In genomic region chr5:24486097-24486496, GRCm38 (mm10) we compare ENCODE assay signal across 9 mouse cellular contexts. TPM values are rescaled to one million over a fixed set of nuclear protein-coding genes. Genes with fewer than 3 reads are reported as not detected.
DNase-seq lines count a peak whose midpoint lies in the region; ATAC-seq and TF ChIP-seq lines count a peak whose summit lies in the region.
"Had no signal": no experiment of that assay in that cellular context is flagged by ENCODE, and none has a peak within 500 bp of the region (broad histone marks: within the 10 kb centered on the region; RNA-seq: fewer than 3 reads in every experiment).

No protein-coding gene starts in this region.

- H3K27me3 ChIP-seq in Patski = no peaks in the 10 kb centered on the region
- no peaks in the 10 kb centered on the region for H3K27me3 ChIP-seq in liver, embryonic 13.5 days

- in situ Hi-C loops in Patski (cut with MboI; ENCODE audit: low pct_unique_long_range_greater_than_20kb) = no loop called here

- H3K9me3 ChIP-seq in liver, embryonic 13.5 days (replicated peaks) = no peaks in the 10 kb centered on the region
- H3K9me3 ChIP-seq: heart, embryonic 13.5 days had no signal

- ATAC-seq in Patski = peak; percentile 44
- no peak for ATAC-seq in liver, embryonic 13.5 days (ENCODE audit: low read depth)

- 5% methylated on average over 8 of the region's 8 CpGs for WGBS in liver, embryonic 13.5 days (ENCODE audit: insufficient replicate concordance)

- peak; percentile 79 for DNase-seq in 416B (ENCODE audit: low read depth)
- DNase-seq in Patski (ENCODE audit: low read depth, low spot score) = no peak
- peak; percentile 96 to 98 for DNase-seq in cerebellum, postnatal 10 days
- peak; percentile 88 to 89 for DNase-seq in frontal cortex, postnatal 36 days (ENCODE audit: low spot score in 2 of 2)
- peak; percentile 92 for DNase-seq in kidney, adult 9 months
- DNase-seq in liver, embryonic 13.5 days = peak; percentile 61
- peak; percentile 61 for DNase-seq in ovary, postnatal 10 days (ENCODE audit: low spot score)
- peak; percentile 29 to 83 for DNase-seq in thymus, postnatal 10 days (ENCODE audit: low spot score in 2 of 2)

- H3K4me1 ChIP-seq in liver, embryonic 13.5 days (replicated peaks) = peaks cover 29% of the 10 kb centered on the region

- H3K4me2 ChIP-seq in liver, embryonic 13.5 days = no peak overlapping the region
- H3K4me2 ChIP-seq: heart, embryonic 13.5 days had no signal

- H3K9ac ChIP-seq in liver, embryonic 13.5 days = no peak overlapping the region
- H3K9ac ChIP-seq: heart, embryonic 13.5 days had no signal

- CTCF ChIA-PET in Patski (lab: Charles Lee) = interaction anchor here (0.6 to 2.1 kb wide), 14 partner anchors 10 to 92 kb away, joined by 3 to 11 read pairs (median 3); partner anchors contain the start of genes Abcb8, Fastk and Tmub1

- H3K4me3 ChIP-seq in liver, embryonic 13.5 days (replicated peaks) = no peak overlapping the region
- H3K4me3 ChIP-seq: heart, embryonic 13.5 days had no signal

- no peak for TF ChIP-seq CTCF in Patski (IDR thresholded peaks at IDR 0.05)

- H3K36me3 ChIP-seq in liver, embryonic 13.5 days = peaks cover 78% of the 10 kb centered on the region

- POLR2A ChIA-PET in Patski (lab: Charles Lee) = interaction anchor here (1.1 kb wide), 1 partner anchor 10 kb away, joined by 5 read pairs; no protein-coding TSS in a partner anchor

- H3K27ac ChIP-seq in liver, embryonic 13.5 days = no peak overlapping the region
- H3K27ac ChIP-seq: heart, embryonic 13.5 days had no signal

RNA-seq across cellular contexts. Expression of gene Agap3, which starts 34.1 kb away (rescaled TPM):
- 116 TPM for polyA plus RNA-seq in Patski (2021)
- polyA plus RNA-seq in liver, embryonic 13.5 days (2015; fragmentation: Nextera tagmentation; extraction: Ambion mirVana) = 9.0 and 10.3 TPM in 2 replicates

RNA-seq across cellular contexts. Expression of gene Tmub1, which starts 38.4 kb away (rescaled TPM):
- polyA plus RNA-seq in Patski (2021) = 26.4 TPM
- polyA plus RNA-seq in liver, embryonic 13.5 days (2015; fragmentation: Nextera tagmentation; extraction: Ambion mirVana) = 5.8 and 7.3 TPM in 2 replicates

RNA-seq across cellular contexts. Expression of gene Gbx1, which starts 40.9 kb away (rescaled TPM):
- polyA plus RNA-seq in Patski (2021) = not detected
- polyA plus RNA-seq in liver, embryonic 13.5 days (2015; fragmentation: Nextera tagmentation; extraction: Ambion mirVana) = 0.02 TPM in 1 of 2 replicates, not detected in the other

RNA-seq across cellular contexts. Expression of gene Fastk, which starts 41.0 kb away (rescaled TPM):
- 190 TPM for polyA plus RNA-seq in Patski (2021)
- 56.0 and 59.0 TPM in 2 replicates for polyA plus RNA-seq in liver, embryonic 13.5 days (2015; fragmentation: Nextera tagmentation; extraction: Ambion mirVana)

RNA-seq across cellular contexts. Expression of gene Asb10, which starts 54.7 kb away (rescaled TPM):
- not detected for polyA plus RNA-seq in Patski (2021)
- polyA plus RNA-seq in liver, embryonic 13.5 days (2015; fragmentation: Nextera tagmentation; extraction: Ambion mirVana) = 0.10 and 0.15 TPM in 2 replicates

Comparison
In these comparisons a context has a peak if more than half of its experiments do, and no peak if none do; other contexts are left out.
1. RNA of gene Agap3, which starts 34.1 kb away (polyA plus RNA-seq): 116 TPM in Patski (single experiment); 9.0 to 10.3 TPM in liver, embryonic 13.5 days; every median in the first group is over 10 times any median in the second.